Mouse (Mus musculus): ENCODE data around the gene Faah.

DNA sequence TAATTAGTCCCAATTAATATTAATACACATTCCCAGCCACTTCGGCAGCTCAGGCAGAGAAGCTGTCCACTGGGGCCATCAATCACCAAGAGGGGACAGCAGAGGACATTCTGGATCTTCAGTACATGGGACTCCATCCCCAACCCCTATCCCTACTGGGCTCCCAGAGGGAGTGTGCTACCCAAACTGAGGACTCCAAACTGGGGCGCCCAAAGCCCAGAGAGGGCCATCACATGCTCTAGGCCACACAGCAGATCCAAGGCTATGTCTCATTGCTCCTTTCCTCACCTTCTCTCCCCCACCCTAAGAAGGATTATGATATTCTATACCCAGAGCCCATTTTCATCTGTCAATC is 22.4 kb downstream of the Faah start:
- TF ChIP-seq EP300 (IDR thresholded peaks at IDR 0.05; ENCODE audit: low read depth in 1 of 2, low read length in 2 of 2) (no peak), E2F4 (IDR thresholded peaks at IDR 0.05; ENCODE audit: borderline replicate concordance, low read depth, low read length) (no peak), USF2 (IDR thresholded peaks at IDR 0.05; ENCODE audit: borderline replicate concordance in 1 of 2, insufficient read depth in 1 of 2, low read depth in 1 of 2, low read length in 2 of 2) (no peak), NRF1 (IDR thresholded peaks at IDR 0.05; ENCODE audit: insufficient read depth, low read depth, low read length, poor library complexity, severe bottlenecking) (no peak), CTCF (IDR thresholded peaks at IDR 0.05 in 2 of 3, conservative IDR thresholded peaks at IDR 0.05 in 1 of 3; ENCODE audit: control insufficient read depth in 1 of 3, insufficient read depth in 1 of 3, low read depth in 2 of 3, low read length in 3 of 3, poor library complexity in 1 of 3, severe bottlenecking in 1 of 3) (no peak), GATA1 (IDR thresholded peaks at IDR 0.05; ENCODE audit: low read depth, low read length) (no peak), TCF12 (IDR thresholded peaks at IDR 0.05; ENCODE audit: low read depth, low read length) (no peak), ZC3H11A (IDR thresholded peaks at IDR 0.05; ENCODE audit: low read depth, low read length) (no peak), CHD1 (IDR thresholded peaks at IDR 0.05; ENCODE audit: low read depth, low read length) (no peak)
